Mouse (Mus musculus): ENCODE measurements around the gene Snrnp70.

Gene Snrnp70

DNA sequence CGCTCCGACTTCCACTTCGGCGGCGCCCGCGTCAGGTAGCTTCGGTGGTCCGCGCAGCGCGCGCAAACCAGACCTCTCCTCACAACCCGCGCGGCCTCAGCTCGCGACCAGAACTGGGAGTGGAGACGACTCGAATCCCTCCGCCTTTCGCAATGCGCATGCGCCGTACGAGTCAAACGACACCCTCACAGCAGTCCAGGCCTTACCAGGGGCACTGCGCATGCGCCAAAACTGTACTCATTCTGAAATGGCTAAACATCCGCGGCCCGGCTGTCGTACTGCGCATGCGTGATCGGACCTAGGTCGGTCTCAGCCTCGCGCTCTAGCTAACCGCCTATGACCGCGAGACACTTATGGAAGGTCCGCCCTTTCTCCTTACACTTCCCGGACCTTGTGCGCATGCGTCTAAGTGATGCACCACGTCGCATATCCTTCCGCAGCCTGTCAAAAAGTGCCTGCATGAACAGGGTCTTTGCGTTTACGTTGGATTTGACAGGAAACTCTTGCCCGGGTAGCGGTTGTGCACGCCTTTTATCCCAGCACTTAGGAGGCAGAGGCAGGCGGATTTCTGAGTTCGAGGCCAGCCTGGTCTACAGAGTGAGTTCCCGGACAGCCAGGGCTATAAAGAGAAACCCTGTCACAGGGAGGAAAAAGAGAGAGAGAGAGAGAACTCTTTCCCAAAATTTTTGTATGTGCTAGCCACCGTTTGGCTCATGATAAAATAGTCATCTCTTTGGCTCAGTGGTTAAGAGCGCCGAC, at the start of gene Snrnp70:
Gene Snrnp70, minus strand, starts transcription at position 165 of the 759 bp plus-strand sequence.
- under 1% methylated on average over 60 of the region's 60 CpGs for WGBS

DNA sequence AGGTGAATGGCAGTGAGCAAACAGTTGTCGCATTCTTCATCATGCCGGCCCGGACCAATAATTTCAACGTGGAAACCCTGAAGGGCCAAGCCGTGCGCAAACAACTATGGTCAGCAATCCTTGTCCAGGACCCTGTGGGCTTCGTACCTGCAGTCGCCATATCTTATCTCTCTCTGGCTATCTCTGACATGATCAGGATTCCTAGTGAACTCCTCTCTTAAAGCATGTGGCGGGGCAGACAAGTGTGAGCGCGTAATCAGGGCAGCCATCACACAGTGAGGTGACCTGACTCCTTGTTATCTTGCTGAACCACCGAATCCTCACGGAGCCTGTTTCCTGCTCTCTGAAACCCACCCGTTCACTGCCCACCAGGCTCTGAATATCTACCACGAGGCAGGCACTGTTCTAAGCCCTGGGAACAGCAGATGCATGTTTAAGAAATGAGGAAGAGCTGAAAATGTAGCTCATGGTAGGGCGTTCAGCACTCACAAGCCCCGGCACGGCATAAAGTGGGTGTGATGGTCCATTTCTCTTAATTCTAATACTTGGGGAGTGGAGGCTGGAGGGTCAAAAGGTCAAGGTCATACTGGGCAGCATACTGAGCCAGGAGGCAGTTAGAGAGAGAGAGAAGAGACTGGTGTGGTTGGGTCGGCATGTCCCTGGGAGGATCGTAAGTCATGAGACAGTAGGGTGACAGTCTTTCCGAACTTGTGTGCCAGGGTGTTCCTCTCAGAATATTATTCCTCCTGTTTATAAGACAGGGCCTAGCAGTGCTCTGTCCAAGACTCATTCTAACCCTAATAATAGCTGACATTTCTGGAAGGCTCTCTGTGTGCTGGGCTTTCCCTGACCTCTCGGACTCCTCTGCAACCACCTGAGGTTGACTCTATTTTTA, 48.2 kb upstream of the Snrnp70 start:
- 90% methylated on average over 22 of the region's 22 CpGs for WGBS

DNA sequence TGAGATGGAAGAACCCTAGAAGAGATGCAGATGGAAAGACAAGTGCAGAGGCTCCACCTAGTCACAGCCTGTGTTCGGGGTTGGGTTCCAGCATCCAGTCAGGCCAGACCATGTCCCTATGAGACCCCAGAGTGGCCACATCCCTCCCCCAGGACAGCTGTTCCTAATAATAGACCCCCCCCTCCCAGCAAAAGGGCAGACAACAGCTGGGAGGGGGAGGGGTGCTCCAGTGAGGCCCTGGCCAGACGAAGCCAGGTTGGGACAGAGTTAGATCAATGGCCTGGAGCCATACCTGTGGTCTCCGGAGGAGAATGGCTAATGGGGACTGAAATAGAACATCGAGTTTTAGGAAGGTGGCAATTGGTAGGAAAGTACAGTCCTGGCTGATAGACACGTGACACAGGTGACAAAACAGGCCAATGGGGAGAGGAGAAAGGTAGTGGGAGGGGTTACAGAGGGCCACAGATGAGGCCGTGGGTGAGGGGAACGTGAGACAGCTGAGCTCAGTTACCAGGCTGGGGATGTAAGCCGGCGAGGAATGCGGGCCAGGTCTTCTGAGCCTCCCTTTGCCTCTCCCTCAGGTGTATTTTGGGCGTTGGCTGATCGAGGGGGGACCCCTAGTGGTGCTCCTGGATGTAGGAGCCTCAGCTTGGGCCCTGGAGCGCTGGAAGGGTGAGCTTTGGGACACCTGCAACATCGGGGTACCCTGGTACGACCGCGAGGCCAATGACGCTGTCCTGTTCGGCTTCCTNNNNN, 42.2 kb upstream of the Snrnp70 start, which contains the start of gene Ruvbl2:
Gene Ruvbl2, minus strand, starts transcription at position 576 of the 756 bp plus-strand sequence.
- WGBS = 39% methylated on average over 19 of the region's 19 CpGs

DNA sequence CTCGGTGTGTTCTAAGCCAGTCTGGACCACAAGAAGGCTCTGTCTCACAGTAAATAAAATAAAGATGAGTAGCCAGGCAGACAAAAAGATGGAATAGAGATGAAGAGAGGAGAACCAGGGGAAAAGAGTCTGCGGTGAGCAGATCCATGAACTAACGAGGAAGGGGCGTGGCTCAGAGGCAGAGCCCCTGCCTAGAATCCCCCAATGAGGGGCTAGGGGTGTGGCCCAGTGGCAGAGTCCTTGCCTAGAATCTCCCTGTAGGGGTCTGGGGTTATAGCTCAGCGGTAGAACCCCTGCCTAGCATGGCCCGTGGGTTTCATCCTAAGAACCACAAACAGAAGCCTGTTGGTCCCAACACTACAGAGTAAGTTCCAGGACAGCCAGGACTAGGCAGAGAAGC, 41.5 kb upstream of the Snrnp70 start:
- 63% methylated on average over 6 of the region's 6 CpGs for WGBS

DNA sequence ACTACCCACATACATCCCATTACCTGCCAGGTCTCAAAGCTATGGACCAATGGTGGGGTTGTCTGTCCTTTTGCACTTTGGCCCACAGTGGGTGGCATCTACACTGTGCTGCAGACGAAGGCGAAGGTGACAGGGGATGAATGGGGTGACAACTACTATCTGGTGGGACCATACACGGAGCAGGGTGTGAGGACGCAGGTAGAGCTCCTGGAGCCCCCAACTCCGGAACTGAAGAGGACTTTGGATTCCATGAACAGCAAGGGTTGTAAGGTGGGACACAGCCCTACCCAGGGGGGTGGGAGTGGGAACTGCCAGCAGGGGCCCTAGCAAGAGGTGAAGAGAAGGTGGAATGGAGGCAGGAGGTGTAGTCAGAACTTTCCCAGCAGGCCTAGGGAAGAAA, 40.9 kb upstream of the Snrnp70 start:
- WGBS = 97% methylated on average over 5 of the region's 5 CpGs

DNA sequence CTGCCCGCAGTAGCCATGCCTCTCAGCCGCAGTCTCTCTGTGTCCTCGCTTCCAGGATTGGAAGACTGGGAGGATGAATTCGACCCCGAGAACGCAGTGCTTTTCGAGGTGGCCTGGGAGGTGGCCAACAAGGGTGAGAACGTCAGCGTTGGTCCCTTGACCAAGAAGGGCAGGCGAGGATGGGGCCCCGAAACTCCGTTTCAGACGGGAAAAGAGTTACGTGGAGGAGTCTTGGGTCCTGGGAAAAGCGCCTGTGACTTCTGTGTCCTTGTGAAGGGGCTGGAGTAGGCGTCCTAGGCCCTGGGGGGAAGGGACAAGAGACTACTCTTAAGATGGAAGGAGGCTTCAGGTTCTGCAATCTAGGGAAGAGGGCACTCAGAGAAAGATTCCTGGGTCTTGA, 39.5 kb upstream of the Snrnp70 start:
- WGBS = 1% methylated on average over 16 of the region's 16 CpGs

DNA sequence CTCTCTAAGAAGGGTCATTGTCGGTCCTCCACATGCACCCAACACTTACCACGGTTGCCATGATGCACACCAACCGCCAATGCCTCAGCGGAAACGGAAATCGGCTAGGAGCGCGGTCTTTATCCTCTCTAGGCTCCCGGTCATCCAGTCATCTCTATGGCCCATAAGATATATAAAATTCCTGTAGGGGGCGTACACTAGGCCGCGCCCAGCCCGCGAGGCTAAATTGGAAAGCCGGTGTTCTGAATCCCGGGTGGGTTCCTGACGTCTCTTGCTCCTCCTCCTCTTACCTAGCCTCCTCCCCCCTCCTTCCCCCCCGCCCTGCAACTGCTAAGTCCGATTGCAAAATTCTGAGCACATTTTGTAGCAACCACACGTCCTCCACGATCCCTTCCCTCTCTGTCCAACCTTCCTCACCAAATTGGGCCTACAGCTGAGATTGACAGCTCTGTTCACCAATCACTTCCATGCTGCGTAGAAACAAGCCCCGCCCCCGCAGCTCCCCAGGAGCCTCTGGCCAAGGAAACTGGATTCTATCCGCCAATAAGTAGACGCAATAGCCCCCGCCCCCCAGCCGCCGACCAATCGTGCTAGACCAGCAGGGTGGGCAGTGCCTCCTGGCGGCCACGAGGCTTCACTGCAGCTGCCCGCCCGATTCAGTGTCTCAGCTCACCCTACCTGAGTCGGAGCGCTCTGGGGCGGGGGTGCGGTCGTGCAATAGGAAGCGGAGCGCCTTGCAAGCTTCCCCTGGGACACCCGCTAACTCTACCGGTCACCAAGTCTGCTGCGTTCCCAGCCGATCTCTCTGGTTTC, 38.9 kb upstream of the Snrnp70 start, which contains the start of gene Gys1:
Gene Gys1, plus strand, starts transcription at position 642 of the 813 bp plus-strand sequence.
- under 1% methylated on average over 45 of the region's 45 CpGs for WGBS

DNA sequence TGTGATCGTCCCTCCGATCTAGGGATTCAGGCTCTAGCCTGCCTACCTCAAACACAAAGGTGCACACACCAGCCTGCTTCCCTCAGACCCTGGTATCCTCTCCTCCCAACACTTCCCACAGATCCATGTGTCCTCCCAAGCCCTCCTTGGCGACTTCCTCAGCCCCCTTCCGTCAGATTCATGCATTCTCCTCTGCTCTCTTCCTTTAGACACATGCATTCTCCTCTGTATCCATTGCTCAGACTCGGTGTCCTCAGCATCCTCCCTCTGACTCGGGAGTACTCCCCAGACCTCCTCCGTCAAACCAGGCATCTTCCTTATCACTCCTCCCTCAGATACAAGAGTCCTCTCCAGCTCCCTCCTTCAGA, 38.3 kb upstream of the Snrnp70 start:
- WGBS = 0% methylated on average over 7 of the region's 7 CpGs

DNA sequence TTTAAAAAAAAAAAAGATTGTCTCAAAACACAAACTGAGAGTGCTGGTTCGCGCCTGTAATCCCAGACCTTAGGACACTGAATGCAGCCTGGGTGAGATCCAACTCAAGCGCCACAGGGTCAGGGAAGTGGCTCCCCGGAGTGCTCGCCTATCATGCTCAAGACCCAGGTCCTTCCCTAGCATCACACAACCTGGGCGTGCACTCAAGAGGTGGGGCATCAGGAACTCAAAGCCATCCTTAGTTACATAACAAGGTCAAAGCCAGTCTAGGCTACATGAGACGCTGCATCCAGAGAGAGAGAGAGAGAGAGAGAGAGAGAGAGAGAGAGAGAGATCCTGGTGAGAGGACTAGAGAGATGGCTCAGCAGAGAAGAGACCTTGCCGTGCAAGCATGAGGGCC, 31.0 kb upstream of the Snrnp70 start:
- 93% methylated on average over 8 of the region's 8 CpGs for WGBS

DNA sequence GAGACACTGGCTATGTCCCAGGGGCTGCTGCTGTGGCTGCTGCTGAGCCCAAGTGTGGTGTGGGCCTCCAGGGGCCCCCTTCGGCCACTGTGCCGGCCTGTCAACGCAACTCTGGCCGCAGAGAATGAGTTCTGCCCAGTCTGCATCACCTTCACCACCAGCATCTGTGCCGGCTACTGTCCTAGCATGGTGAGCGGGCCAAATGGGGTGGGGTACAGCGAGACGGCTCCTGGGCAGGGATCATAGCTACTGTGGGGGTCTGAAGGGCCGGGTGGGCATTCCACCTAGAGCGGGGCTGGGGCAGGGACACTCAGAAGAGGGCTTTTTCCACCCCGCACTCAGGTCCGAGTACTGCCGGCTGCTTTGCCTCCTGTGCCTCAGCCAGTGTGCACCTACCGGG, 25.7 kb upstream of the Snrnp70 start:
- WGBS = 93% methylated on average over 14 of the region's 14 CpGs

DNA sequence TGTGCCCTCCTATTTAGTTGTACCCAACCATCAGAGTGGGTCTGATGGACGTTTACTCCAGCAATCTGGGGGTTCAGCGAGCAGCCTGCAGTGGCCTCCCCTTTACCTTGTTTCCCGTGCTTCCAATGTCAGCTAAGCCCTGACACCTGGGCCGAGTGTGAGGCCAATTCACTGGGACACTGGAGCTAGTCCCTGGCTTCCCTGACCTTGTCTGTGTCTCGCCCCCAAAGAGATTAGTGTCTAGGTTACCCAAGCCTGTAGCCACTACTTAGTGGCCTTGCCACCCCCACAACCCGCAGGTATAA, 25.0 kb upstream of the Snrnp70 start, which contains the start of gene Lhb:
Gene Lhb, plus strand, starts transcription at position 206 of the 305 bp plus-strand sequence.
- 79% methylated on average over 6 of the region's 6 CpGs for WGBS

DNA sequence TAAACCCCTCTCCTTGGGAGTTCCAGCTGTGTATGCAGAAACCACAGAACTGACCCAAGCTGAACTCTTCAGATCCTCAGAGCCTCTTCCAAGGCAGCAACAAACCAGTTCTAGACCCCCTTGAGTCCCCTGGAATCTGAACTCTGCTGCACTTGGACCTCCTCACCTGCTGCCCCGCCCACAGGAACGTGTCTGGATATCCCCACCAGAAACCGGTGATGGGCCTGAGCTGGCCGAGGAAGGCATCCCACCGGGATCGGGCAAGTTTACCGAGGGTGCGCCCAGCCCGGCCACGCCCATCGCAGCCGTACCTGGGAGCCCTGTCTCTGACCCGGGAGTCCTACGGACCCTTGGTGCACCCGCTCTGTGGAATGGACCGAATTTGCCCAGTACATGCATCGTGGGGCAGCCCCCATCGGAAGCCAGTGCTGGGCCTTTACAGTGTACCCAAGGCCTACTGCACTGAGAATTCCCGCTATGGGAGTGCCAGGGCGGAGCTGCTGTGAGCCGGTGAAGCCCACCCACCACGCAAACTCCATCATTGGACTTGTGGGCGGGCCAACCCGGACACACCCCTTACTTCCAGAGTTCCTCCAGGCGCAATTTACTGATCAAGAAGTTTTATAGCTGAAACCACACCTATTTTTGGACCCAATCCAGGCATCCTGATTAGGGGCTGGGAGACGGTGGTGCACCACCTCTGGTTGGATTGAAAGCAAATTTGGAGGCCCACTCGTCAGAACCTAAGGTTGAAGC, 24.5 kb upstream of the Snrnp70 start:
- WGBS = 27% methylated on average over 27 of the region's 27 CpGs

DNA sequence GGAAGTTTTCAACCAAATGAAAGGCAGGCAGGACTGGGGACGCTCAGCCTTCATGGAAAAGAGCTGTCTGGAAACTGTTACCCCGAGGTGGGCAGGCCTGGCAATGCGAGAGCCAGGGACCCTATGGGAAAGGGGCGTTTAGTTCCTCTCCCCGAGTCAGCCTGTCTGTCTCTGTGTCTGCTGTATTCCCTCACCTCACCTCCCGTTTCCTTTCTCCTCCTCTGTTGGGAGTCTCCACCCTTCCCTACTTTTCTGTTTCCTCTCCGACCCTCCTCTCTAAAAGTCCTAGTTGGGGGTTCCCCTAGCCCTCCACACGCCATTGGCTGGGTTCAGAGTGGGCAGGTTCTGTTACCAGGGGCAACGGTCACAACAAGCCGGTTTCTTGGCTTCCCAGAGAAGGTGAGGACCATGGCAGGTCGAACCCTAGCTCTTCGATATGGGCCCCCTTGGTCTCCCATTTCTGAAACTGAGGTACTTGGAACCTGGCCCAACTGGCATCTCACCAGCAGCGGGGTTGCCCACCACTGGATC, 22.5 kb upstream of the Snrnp70 start:
- 12% methylated on average over 13 of the region's 13 CpGs for WGBS

DNA sequence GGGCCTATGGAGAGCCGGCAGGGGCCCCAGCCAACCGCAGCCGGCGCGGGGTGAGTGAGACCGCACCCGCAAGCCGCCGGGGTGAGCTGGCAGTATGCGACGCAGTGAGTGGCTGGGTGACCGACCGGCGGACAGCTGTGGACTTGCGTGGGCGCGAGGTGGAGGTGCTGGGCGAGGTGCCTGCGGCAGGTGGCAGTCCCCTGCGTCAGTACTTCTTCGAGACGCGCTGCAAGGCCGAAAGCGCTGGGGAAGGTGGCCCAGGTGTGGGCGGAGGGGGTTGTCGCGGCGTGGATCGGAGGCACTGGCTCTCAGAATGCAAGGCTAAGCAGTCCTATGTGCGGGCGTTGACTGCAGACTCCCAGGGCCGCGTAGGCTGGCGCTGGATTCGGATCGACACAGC, 20.1 kb upstream of the Snrnp70 start:
- WGBS = 12% methylated on average over 37 of the region's 37 CpGs

DNA sequence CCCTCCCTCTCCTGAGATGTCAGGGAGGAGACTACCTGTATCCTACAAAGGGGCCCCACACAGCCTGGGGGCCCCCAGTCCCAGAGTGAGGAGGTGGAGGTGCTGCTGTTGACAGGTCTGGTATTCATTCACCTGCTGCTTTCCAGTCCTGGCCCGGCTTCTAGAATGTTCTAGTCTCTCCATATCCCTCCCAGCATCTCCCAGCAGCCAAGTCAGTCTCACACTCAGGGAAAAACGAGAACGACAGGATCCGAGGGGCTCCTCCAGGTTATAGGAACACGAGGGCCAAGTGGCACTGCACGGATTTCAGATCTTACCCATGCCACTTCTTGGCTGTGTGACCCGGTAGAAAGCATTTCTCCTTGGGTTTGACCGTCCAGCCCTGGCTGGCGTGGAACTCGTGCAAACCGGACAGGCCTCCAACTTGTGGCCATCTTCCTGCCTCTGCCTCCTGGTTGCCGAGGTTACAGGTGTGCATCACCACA, 19.2 kb upstream of the Snrnp70 start:
- WGBS = 40% methylated on average over 12 of the region's 12 CpGs

DNA sequence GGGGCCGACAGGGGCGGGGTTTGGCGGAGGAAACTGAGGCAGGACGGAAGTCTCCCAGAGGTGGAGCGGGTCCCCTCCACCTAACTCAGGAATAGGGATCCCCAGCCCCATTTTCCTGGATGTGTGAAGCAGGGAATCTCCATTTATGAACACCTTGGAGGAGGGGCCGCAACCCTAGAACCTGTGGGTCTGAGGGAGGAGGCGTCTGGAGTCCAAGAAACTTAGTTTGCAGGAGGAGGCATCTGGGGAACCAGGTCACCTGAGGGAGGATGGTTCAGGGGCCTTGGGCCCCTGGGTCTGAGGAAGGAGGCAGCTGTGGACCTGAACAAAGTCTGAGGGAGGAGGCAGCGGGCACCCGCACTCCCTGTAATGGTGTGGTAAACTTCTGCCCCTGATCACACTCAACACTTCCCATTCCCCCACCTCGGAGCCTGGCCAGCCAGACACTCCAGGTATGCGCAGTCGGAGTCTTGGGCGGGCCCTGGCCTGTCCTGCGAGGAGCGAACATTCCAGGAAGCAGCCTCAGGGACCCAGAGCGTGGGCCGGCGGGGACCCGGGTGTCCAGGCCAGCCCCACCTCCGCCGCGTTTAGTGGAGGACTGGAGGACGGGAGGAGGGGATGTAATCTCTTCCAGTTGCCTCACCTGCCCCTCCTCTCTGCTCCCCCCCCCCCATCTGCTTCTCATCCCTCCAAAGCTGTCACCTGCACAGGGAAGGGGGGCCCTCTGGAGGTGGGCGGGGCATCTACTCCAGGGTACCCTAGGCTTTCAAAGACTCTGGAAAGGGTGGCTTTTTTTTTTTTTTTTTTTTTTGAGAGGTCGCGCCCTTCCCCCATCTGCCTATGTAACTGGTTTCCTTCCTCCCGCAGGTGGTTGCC, 18.6 kb upstream of the Snrnp70 start:
- 4% methylated on average over 27 of the region's 27 CpGs for WGBS

DNA sequence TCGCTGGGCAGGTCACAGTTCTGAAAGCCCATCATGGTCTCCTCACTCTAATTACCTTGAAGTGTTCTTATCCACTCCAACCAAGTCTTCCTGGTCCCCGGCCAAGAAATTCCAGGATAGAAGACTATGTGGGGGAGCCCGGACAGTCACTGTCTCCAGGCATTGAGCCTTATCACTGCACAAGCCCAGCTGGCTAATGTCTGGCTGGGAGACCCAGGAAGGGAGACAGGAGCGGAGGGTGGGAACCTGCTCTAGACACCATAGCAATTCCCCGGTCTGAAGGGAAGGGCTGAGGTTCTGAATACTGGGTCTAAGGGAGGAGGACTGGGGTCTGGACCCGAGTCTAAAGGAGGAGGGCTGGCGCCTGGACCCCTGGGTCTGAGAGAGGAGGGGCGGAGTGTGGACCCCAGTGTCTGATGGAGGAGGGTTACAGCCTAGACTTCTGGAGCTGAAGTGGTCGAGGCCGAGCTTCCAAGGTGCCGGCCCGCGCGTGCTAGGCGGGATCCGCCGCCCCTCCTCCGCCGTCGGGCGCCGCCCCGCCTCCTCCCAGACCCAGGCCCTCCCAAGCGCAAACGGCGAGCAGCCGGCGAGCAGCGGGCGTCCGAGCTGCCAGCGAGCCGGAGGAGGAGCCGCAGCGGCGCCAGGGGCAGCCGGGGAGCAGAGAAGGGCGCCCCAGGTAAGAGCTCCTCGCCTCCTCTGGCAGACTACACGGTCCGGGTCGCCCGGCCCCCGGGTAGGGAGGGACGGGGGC, 17.7 kb upstream of the Snrnp70 start, which contains the start of gene Ntf5:
Gene Ntf5, plus strand, starts transcription at position 583 of the 751 bp plus-strand sequence.
- WGBS = 5% methylated on average over 45 of the region's 45 CpGs

DNA sequence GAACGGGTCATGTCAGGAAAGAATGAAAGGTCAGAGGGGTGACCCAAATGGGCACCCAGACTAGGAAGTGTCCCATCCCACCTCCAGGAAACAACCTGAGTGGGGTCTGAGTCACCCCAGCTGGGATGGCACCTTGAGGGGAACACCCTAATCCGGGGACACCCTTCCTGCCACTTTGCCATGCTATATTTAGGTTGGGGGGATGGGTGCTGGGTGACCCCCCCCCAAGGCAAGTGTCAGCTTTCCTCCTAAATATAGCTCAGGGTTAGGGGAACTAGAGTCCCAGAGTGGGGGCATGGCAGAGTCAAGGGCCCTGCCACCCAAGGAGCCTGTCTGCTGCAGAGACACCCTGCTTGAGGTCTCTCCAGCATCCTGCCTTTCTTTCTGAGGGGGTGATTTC, 16.9 kb upstream of the Snrnp70 start:
- WGBS = 83% methylated on average over 2 of the region's 2 CpGs
